In genomic region chr11:102881314-102882198, GRCm38 (mm10) we compare ENCODE assay signal across 8 mouse cellular contexts. TPM values are rescaled to one million over a fixed set of nuclear protein-coding genes. Genes with fewer than 3 reads are reported as not detected.
DNase-seq lines count a peak whose midpoint lies in the region; ATAC-seq and TF ChIP-seq lines count a peak whose summit lies in the region.

No protein-coding gene starts in this region.

- H3K27me3 ChIP-seq in intestine, postnatal 0 days (replicated peaks; ENCODE audit: control insufficient read depth, insufficient read depth, low read length), result no peaks in the 10 kb centered on the region
- peaks cover 23% of the 10 kb centered on the region for H3K27me3 ChIP-seq in neural tube, embryonic 13.5 days

- no peak for TF ChIP-seq CTCF in gastrocnemius, adult 2 months (IDR thresholded peaks at IDR 0.05)
- TF ChIP-seq CTCF in intestine, postnatal 0 days (IDR thresholded peaks at IDR 0.05; ENCODE audit: low read depth), result no peak

- intact Hi-C loops in gastrocnemius, adult 2 months (cut with DNase I), result no loop called here

- H3K4me3 ChIP-seq in gastrocnemius, adult 2 months, result peak overlapping the region; percentile 95
- peak overlapping the region; percentile 70 for H3K4me3 ChIP-seq in intestine, postnatal 0 days (ENCODE audit: low read depth, low read length)
- H3K4me3 ChIP-seq in neural tube, embryonic 13.5 days, result peak overlapping the region; percentile 78

- H3K4me1 ChIP-seq in intestine, postnatal 0 days (replicated peaks; ENCODE audit: control insufficient read depth, insufficient read depth, low read length), result no peaks in the 10 kb centered on the region
- H3K4me1 ChIP-seq in neural tube, embryonic 13.5 days (replicated peaks), result peaks cover 24% of the 10 kb centered on the region

- H3K4me2 ChIP-seq in intestine, postnatal 0 days (replicated peaks; ENCODE audit: low read depth), result peak overlapping the region; percentile 86
- peak overlapping the region; percentile 84 for H3K4me2 ChIP-seq in neural tube, embryonic 13.5 days

- ATAC-seq in intestine, postnatal 0 days, result peak; percentile 13; the same call in 1 of the 2 replicates
- peak; percentile 20 for ATAC-seq in neural tube, embryonic 13.5 days (ENCODE audit: low read depth)

- peaks cover 12% of the 10 kb centered on the region for H3K36me3 ChIP-seq in intestine, postnatal 0 days (ENCODE audit: control insufficient read depth, insufficient read depth)
- H3K36me3 ChIP-seq in neural tube, embryonic 13.5 days, result peaks cover 6% of the 10 kb centered on the region

- H3K27ac ChIP-seq in gastrocnemius, adult 2 months, result peak overlapping the region; percentile 100
- H3K27ac ChIP-seq in intestine, postnatal 0 days (ENCODE audit: low read depth, low read length), result no peak overlapping the region
- H3K27ac ChIP-seq in neural tube, embryonic 13.5 days (replicated peaks), result peak overlapping the region; percentile 86; the same call in 1 of the 2 replicates

- peak; percentile 12 for DNase-seq in gastrocnemius, adult 2 months
- no peak for DNase-seq in gastrocnemius, postnatal 25 days
- DNase-seq in thymus, postnatal 14 days, result peak; percentile 17
- no peak for DNase-seq in thymus, postnatal 10 days (ENCODE audit: low spot score in 2 of 2)
- no peak for DNase-seq in cerebellum, postnatal 25 days
- DNase-seq in adrenal gland, postnatal 36 days, result no peak

- no peaks in the 10 kb centered on the region for H3K9me3 ChIP-seq in intestine, postnatal 0 days (ENCODE audit: control insufficient read depth)
- H3K9me3 ChIP-seq in neural tube, embryonic 13.5 days, result no peaks in the 10 kb centered on the region

- H3K9ac ChIP-seq in intestine, postnatal 0 days (ENCODE audit: low read depth, low read length), result peak overlapping the region; percentile 70
- H3K9ac ChIP-seq in neural tube, embryonic 13.5 days, result peak overlapping the region; percentile 88

- 14% methylated on average over 13 of the region's 13 CpGs for WGBS in intestine, postnatal 0 days
- WGBS in neural tube, embryonic 13.5 days, result 18% methylated on average over 13 of the region's 13 CpGs

RNA-seq across cellular contexts. Expression of gene Ccdc103, which starts 0.6 kb away (rescaled TPM):
- not detected for total RNA-seq in gastrocnemius, adult 2 months (2021)
- total RNA-seq in gastrocnemius, postnatal 25 days (2021), result not detected
- 0.20 and 0.50 TPM in 2 replicates for polyA plus RNA-seq in intestine, postnatal 0 days (2015; fragmentation: Nextera tagmentation; extraction: Ambion mirVana)
- polyA plus RNA-seq in neural tube, embryonic 13.5 days (2015; fragmentation: Nextera tagmentation; extraction: Ambion mirVana), result 0.89 and 0.91 TPM in 2 replicates
- under 1 TPM; 0.30 to 0.76 TPM for total RNA-seq in adrenal gland, postnatal 36 days (2021)

RNA-seq across cellular contexts. Expression of gene Eftud2, which starts 0.8 kb away (rescaled TPM):
- total RNA-seq in gastrocnemius, adult 2 months (2021), result 10 to 100 TPM; 25.6 to 29.5 TPM
- 10 to 100 TPM; 23.7 to 25.5 TPM for total RNA-seq in gastrocnemius, postnatal 25 days (2021)
- polyA plus RNA-seq in intestine, postnatal 0 days (2015; fragmentation: Nextera tagmentation; extraction: Ambion mirVana), result 50.9 and 56.0 TPM in 2 replicates
- polyA plus RNA-seq in neural tube, embryonic 13.5 days (2015; fragmentation: Nextera tagmentation; extraction: Ambion mirVana), result 134 TPM in 2 replicates
- 10 to 100 TPM; 79.9 to 87.2 TPM for total RNA-seq in adrenal gland, postnatal 36 days (2021)

RNA-seq across cellular contexts. Expression of gene Fam187a, which starts 3.4 kb away (rescaled TPM):
- total RNA-seq in gastrocnemius, adult 2 months (2021), result not detected
- not detected for total RNA-seq in gastrocnemius, postnatal 25 days (2021)
- not detected in 2 replicates for polyA plus RNA-seq in intestine, postnatal 0 days (2015; fragmentation: Nextera tagmentation; extraction: Ambion mirVana)
- not detected in 2 replicates for polyA plus RNA-seq in neural tube, embryonic 13.5 days (2015; fragmentation: Nextera tagmentation; extraction: Ambion mirVana)
- total RNA-seq in adrenal gland, postnatal 36 days (2021), result not detected

RNA-seq across cellular contexts. Expression of gene Gfap, which starts 19.2 kb away (rescaled TPM):
- not detected for total RNA-seq in gastrocnemius, adult 2 months (2021)
- not detected for total RNA-seq in gastrocnemius, postnatal 25 days (2021)
- 0.14 and 0.17 TPM in 2 replicates for polyA plus RNA-seq in intestine, postnatal 0 days (2015; fragmentation: Nextera tagmentation; extraction: Ambion mirVana)
- 0.11 and 0.24 TPM in 2 replicates for polyA plus RNA-seq in neural tube, embryonic 13.5 days (2015; fragmentation: Nextera tagmentation; extraction: Ambion mirVana)
- under 1 TPM; 0.10 to 0.66 TPM for total RNA-seq in adrenal gland, postnatal 36 days (2021)

RNA-seq across cellular contexts. Expression of gene Kif18b, which starts 43.4 kb away (rescaled TPM):
- not detected for total RNA-seq in gastrocnemius, adult 2 months (2021)
- total RNA-seq in gastrocnemius, postnatal 25 days (2021), result under 1 TPM; 0.26 to 0.67 TPM
- polyA plus RNA-seq in intestine, postnatal 0 days (2015; fragmentation: Nextera tagmentation; extraction: Ambion mirVana), result 0.88 and 1.1 TPM in 2 replicates
- 1.7 and 2.5 TPM in 2 replicates for polyA plus RNA-seq in neural tube, embryonic 13.5 days (2015; fragmentation: Nextera tagmentation; extraction: Ambion mirVana)
- 1 to 10 TPM; 1.8 to 2.1 TPM for total RNA-seq in adrenal gland, postnatal 36 days (2021)

Comparison
In these comparisons a context has a peak if more than half of its experiments do, and no peak if none do; other contexts are left out.
1. DNase-seq: peak in gastrocnemius, adult 2 months (single experiment) and thymus, postnatal 14 days (single experiment); none in gastrocnemius, postnatal 25 days (single experiment), thymus, postnatal 10 days (0 of 2), cerebellum, postnatal 25 days (0 of 2) and adrenal gland, postnatal 36 days (0 of 2).
2. Peak in every context shown above with its lines, with median percentiles within 50 percentile points of each other: H3K4me3 ChIP-seq.